Mouse (Mus musculus) G1E-ER4 (cell line): ENCODE measurements around the gene Hspa12a. TPM values are rescaled to one million over a fixed set of nuclear protein-coding genes. Genes with fewer than 3 reads are reported as not detected.

Experiments used
- GATA1 ChIP-seq: IDR thresholded peaks from one replicate; pipeline ENCODE4 v1.8.0; 2012; ENCODE audit warnings: low read length, inconsistent platforms
- polyA plus RNA-seq: library from polyadenylated mRNA; stranded (reverse); fragments of >175 nt; gene quantifications from 2 replicates; pipeline ENCODE4 v1.2.3, GENCODE M21; 2012

The Hspa12a gene
- polyA plus RNA-seq, 1 experiment = 0.15 TPM

- no peak for TF ChIP-seq GATA1
Observed at GRCm38 (mm10) chr19:58767329-58767728, 176.1 kb downstream of the Hspa12a start.

- TF ChIP-seq GATA1 = no peak
Observed at GRCm38 (mm10) chr19:58762848-58763541, 180.5 kb downstream of the Hspa12a start.

- no peak for TF ChIP-seq GATA1
Observed at GRCm38 (mm10) chr19:58762316-58762715, 181.1 kb downstream of the Hspa12a start.

DNA sequence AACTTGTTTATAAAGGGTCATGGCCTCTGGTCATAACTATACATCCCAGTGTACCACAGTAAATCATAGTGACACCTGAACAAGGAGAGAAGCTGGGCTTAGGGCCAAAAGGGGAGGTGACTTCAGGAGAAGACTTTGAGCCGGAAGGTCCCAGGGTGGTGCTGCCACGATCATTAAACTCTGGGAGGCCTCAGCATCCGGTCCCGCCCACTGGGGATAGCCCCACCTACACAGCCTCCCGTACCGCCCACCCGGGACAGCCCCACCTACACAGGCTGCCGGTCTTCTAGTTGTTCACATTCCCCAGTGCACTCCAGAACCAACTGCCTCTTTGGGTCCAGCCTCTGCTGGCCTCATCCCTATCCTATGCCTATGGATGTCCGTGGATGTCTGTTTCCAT is 184.0 kb downstream of the Hspa12a start, which contains the start of gene Pnliprp2:
Gene Pnliprp2 (plus strand): TSS at position 297 of the 400 bp plus-strand sequence.
- TF ChIP-seq GATA1 = no peak

GRCm38 (mm10) chr19:58758871-58759270 is 184.6 kb downstream of the Hspa12a start:
- TF ChIP-seq GATA1 = no peak

- TF ChIP-seq GATA1 = no peak
Observed at GRCm38 (mm10) chr19:58751504-58751903, 191.9 kb downstream of the Hspa12a start.

DNA sequence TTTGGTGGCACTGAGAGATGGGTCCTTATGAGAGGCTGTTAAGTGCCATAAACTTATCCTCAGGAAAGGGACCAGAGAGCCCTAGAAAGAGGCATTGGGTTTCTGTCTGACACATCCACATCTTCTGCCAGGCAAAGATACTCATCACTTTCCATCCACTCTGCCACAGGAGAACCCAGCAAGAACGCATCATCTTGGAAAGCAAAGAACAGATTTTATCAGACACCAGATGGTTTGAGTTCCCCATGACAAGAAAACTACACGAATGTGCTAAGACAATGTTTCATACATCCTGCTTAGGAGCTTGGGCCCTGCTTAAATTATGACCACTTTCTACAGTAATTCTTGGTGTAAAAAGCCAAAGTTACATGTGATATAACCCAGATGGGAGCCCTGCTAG is 192.6 kb downstream of the Hspa12a start:
- no peak for TF ChIP-seq GATA1

DNA sequence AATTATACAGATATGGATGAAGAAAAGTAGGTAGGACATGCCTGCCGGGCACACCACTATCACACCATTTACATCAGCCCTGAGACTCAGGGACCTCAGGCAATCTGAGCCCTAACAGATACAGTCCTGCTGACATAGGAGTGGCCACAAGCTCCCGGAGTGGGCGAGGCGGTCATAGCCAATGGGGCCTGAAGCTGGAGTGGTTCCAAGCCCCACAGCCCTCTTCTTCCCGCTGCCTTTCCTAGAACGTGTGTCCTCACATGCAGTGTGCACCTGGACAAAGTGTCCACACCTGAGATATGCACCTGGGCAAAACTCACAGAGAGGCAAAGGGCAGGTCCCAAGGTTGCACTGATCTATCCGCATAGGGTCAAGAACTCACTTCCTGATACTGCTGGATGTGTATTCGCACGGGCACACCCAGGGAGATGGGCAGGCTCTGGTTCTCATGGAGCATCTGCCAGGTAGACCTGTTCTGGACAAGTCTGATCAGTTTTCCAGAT is 195.9 kb downstream of the Hspa12a start:
- no peak for TF ChIP-seq GATA1

Other genes with a start within 250 kb of the Hspa12a start
- gene Pnliprp1, start 214.8 kb downstream of the Hspa12a start, polyA plus RNA-seq = not detected in 2 replicates
- gene Pnliprp2, start 183.9 kb downstream of the Hspa12a start, polyA plus RNA-seq = not detected in 2 replicates
- not detected in 2 replicates for gene 1700019N19Rik, start 149.2 kb downstream of the Hspa12a start, polyA plus RNA-seq
- gene Eno4, start 229 bp downstream of the Hspa12a start, polyA plus RNA-seq = 0.19 and 0.22 TPM in 2 replicates
- gene Shtn1, start 132.4 kb upstream of the Hspa12a start, polyA plus RNA-seq = 0.02 TPM in 1 of 2 replicates, not detected in the other
- 0.10 TPM in 1 of 2 replicates, not detected in the other for gene Vax1, start 226.4 kb upstream of the Hspa12a start, polyA plus RNA-seq